Mouse (Mus musculus) neural tube, embryonic 10.5 days (tissue): ENCODE results near the gene 5830473C10Rik.

Experiments used
- DNase-seq: peaks from one replicate; pipeline ENCODE4 v3.0.0-alpha.2; 2017; ENCODE audit warnings: low spot score; ENCODE audit errors: extremely low spot score

Gene 5830473C10Rik

DNA sequence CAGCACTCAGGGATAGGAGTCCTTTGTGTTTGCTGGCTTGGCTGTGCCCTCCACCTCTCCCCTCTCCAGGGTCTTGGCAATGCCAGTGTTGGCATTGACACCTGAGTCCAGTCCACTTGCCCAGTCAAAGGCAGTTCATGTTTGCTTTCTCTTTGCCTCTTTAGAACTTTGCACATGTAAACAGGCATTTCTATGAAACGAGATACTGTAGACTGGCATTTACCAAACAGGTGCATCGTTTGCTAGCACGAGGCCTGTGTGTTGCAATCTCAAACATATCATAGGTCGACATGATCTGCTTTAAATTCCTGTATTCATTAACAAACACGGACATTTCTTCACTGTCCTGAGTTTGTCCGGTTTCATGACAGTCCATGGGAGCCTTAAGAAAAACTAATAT is at the start of gene 5830473C10Rik:
Gene 5830473C10Rik, plus strand, starts transcription at position 365 of the 400 bp plus-strand sequence.
- DNase-seq = no peak

DNA sequence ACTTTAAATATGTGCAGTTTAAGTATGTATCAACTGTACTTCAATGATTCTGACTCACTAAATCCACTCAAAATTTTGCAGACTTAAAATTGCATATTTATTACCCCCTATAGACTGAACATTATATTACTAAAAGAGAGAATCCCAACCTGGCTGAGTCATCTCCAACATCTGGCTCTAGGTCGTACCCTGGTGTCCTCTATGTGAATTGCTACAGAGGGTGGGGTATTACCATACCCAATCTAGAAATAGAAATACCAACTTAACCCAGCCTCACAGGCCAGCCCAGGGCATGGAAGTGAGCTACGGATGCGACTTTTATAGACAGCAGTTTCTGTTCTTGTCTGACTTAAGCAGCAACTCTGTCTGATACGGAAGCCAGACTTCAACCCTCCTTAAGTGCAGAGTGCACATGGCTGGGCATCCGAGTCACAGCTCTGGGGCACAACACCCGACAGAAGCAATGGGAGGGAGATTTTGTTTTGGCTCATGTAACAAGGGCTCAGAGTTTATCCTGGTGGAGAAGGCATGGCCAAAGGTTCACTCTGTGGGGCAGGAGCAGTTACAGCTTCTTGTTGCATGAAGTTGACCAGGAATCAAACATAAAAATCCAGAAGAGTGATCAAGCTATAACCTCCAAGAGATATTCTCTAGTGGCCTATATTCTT is 48.5 kb upstream of the 5830473C10Rik start:
- DNase-seq = no peak

DNA sequence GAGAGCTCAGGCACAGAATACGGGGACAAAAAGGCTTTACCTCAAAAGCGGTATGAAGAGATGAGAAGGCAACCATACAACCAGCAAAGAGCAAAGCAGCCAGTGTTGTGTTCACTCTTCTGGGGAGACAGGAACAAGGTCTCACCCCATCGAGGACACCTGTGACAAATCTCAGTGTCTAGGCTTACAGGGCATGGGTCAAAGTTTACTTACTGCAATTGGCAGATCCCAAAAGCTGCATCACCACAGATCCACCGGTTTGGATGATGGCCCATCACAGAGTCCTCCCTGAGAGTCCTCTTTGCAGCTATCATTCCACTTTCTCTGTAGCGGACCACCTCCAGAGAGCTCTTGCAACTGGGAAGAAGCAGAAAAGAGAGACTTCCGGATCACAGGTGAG is 45.3 kb upstream of the 5830473C10Rik start:
- no peak for DNase-seq

DNA sequence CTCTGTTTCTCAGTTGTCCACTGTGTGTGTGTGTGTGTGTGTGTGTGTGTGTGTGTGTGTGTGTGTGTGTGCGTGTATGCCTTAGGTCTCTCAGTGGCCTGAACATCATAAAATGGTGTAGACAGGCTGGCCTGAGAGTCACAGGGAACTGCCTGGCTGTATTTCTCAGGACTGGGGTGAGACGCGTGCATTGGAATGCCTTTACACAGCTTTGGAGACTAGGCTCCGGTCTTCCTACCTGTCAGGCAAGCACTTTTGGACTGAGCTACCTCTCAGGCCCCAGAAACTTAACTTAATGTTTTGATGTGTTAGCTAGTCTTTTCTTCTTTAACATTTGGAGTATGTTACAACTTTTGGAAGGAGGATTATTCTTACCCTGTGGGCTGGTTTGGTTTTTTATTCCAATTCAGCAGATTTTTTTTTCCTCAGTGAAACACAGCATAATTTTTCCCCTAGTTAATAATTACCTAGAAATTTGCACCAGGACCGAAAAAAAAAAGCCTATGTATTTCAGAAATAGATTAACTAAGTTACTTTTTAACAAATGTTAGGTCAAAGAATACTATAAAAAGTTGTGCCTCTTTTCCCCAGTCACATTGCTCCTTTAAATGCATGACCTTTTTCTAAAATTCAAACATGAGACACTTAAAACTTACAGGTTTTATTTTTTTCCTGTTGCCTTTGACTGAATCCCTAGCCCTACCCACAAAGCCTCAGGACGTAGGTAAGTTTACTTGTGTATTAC is 42.4 kb upstream of the 5830473C10Rik start, which contains the start of gene Afm:
Gene Afm, plus strand, starts transcription at position 577 of the 745 bp plus-strand sequence.
- DNase-seq = no peak

DNA sequence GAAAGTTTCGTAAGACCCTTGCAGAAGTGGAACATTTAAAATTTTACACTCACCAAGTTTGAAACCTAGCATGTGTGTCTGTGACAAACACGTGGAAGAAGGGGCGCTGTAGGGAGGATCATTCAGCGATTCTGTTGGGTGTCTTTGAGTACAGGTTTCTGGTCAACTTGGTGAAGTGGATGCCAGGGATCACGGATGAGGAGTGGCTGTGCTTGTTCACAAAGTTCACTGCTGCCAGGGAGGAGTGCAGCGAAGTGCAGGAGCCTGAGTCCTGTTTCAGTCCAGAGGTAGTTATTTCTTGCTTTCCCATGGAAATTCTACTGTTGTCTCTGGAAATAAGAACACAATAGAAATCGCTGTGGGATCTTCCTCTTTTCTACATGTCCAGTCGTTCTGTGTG is 9.7 kb upstream of the 5830473C10Rik start:
- no peak for DNase-seq

DNA sequence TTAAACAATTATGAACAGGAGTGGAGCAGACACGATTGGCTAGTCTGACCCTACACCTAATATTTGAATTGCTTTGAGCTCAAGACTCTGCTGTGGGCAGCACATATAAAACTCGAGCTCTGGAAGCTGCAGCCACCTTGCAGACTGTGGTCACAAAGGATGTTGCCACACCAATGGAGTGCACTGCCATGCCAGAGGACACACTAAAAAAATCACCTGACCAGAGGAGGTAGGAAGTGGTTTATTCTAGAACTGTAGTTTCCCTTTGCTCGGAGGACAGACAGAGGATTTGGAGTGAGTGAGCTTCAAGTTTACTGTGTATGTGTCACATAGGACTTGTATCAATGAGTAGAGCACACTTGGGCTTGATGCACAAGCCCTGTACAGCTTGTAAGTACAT is 4.9 kb upstream of the 5830473C10Rik start:
- no peak for DNase-seq

DNA sequence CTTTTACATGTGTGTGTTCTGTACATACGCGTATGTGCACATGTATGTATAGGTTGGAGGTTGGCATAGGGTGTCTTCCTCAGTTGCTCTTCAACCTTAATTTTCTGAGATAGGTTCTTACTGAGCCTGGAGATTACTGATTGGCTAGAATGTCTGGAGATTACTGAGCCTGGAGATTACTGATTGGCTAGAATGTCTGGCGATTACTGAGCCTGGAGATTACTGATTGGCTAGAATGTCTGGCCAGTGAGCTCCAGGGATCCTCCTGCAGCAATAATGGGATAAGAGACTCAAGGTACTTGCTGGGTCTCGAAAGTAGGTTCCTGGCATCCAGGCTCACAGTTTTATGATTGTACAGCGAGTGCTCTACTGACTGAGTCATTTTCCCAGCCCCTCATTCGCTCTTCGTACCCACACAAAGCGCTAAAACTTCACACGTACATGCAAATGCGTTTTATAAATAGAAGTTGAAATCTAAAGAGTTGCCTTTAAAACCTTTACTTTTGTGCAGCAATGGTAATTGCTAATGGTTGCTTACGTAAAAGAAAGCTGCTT is 891 bp downstream of the 5830473C10Rik start:
- no peak for DNase-seq

DNA sequence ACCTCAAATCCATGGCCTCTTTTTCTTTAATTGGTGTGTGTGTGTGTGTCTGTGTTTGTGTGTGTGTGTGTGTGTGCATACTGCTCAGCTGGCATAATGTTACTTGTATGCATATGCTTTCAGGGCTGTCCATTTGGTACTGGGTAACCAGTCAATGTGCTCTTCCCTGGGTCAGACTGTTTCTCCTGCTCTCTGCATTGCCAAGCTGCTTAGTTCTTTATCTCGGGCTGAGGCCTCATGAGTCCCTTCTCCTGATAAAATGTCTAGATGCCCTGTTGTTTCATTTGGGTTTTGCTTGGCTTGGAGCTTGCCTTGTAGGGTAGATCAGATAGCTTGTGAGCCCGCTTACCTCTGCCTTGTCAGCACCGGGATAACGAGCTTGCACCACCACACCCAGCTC is 2.0 kb downstream of the 5830473C10Rik start:
- no peak for DNase-seq

DNA sequence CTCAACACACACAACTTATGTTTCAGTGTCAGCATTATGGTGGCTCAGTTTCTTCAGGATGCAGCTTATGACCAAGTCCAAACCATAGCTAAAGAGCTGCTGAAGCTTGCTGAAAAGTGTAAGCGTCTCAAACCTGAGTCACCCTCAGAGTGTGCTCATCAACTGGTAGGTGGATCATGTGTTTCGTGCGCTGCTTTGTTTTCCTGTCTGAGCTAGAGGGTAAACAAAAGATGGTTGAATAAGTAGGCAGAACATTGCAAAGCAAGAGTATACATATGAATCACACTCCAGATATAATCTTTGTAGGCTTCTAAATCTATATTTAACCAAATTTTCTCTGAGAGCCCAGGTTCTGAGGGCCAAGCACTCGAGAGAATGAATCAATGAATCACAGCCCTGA is 3.3 kb downstream of the 5830473C10Rik start:
- DNase-seq = no peak

DNA sequence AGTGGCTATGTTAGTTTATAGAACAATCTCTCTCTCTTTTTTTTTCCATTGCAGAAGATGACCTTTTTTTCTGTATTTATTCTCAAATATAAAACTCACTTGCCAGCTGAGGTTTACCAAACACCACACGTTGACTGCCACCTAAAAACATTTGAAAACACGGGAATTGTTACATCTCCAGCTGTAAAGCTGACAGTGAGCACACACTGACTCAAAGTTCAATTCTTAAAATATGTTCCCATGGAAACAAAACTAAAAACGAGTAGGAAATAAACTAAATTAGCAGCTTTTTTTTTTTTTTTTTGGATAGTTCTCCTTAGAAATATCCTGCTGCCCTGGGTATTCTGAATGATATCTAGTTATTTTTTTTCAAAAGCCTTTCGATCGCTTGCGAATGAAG is 4.3 kb downstream of the 5830473C10Rik start:
- no peak for DNase-seq

DNA sequence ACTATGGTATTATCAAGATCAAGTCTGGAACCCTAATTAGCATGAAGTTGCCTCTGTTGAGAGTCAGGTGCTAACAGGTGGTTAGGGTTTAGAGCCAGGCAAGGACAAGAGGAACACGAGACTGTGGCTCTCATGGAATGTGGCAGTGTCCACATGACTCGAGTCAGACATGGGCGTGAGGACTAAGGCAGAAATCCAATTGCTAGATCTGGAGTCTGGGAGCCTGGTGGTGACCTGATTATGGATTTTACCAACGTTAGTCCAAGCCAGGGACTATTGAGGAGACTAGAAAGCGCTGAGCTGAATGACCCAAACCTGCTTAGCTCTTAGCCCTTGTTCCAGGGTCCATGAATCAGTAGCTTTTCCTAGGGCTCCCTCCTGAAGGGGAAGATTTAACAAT is 6.9 kb downstream of the 5830473C10Rik start:
- no peak for DNase-seq

DNA sequence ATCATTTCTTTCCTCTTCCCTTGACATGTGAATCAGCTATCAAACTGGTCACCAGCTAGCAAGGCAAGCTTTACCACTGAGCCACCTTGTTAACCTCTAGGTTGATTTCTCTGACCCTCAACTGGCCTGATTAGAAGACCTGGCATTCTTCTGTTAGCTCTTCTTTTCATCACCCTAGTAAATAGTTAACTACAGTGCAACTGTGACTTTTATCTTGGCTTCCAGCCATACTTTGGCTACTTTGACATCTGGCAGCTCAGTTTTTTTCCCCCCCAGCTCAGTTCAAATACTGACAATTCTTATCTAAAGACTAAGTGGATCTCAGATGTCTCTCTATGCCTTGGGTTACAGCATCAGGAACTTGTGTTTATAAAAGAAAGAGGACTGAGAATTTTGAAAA is 7.4 kb downstream of the 5830473C10Rik start:
- no peak for DNase-seq

DNA sequence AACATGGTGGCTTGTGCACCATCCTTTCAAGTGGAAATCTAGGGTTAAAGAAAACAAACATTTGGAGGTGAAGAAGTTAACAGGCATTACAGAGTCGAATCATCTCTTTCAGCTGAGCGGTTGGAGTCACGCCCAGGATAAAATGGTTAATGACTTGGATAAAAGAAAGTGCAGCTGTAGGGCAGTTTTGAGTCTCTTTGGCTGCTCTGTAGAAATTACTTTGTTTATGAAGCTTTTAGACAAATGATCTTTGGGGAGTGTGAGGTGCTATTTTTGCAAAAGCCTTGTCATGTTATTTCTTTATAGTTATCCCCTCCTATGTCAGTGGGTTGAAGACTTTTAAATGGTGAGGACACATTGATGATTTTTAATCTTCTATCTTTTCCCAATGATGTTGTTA is 10.3 kb downstream of the 5830473C10Rik start:
- DNase-seq = no peak

DNA sequence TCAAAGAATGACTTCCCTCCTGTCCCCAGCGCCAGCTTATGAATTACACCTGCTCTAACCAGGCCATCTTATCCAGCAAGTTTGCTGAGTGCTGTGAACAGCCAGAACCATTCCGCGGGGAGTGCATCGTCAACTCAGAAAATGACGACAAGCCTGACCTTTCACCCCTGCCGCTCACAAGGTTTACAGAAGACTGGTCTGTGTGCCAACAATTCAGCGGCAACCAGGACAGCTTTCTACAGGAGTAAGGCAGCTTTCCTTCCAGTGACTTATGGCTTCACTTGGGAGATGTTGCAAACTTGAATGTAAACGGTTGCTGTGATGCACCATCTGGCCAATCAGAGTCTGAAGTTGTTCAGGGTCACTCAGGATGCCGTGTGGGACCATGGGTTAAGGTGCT is 16.8 kb downstream of the 5830473C10Rik start:
- DNase-seq = no peak

DNA sequence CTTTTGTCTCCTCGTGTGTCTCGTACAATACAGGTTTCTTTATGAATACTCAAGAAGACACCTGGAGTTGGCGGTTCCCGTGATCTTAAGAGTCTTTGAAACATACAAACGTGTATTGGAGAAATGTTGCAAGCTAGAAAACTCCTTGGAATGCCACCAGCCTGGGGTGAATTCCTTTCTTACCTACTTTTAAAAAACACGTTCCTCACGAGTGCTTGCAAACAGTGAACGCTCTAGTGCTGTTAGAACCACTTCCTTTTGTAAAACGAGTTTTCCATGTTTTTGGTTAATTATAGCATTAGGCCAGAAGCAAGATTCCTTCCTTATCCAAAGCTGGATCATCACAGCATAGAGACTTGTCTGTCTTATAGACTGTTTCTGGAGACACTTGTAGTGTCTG is 18.6 kb downstream of the 5830473C10Rik start:
- no peak for DNase-seq

DNA sequence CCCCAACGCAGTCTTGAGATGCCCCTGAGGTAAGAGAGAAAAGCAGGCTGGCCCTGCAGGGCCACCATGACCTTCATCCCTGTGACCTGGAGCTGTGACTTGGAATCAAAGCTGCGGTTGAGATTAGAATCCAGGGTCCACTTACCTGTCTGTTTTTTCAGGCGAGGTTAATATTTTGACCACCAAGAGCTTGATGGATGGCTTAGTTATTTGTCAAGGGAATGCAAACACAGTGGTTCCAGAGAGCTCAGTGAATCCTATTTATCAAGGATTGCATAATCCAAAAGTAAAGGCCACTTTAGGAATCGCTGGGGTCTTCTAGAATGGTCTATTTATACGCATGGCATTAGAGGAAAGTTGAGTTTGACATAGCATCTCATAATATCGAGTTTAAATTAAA is 21.3 kb downstream of the 5830473C10Rik start:
- DNase-seq = no peak

DNA sequence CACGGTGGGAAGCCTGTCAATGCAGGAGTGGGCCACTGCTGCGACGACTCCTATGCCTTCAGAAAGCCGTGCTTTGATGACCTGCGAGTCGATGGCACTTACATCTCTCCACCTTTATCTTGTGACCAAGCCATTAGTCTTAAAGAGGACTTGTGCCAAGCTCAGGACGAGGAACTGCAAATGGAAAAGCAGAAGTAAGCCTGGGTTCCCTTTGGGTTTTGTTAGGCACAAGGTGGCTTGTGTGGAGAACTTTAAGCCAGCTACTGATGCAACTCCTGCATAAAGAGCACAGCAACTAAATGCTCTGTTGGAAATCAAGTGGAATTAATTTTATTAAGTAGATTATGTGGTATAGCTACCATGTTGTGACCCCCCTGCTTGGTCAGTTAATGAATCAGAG is 23.9 kb downstream of the 5830473C10Rik start:
- no peak for DNase-seq

DNA sequence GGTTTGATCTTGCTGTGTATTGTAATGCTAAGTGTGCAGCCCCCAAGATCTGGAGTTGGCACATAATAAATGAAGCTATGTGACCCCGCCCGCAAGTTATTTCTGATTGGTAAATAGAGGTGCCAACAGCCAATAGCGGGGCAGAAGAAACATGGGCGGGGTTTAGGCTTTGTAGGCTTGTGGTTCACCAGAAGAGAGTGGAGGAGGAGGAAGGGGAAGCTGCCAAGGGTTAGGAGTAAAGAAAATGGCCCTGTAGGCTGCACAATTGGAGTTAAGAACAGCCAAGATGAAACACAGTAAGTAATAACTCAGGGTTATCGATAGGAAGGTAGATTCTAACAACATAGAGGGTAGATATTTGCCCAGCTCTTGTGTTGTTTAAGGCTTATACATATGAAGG is 25.6 kb downstream of the 5830473C10Rik start:
- DNase-seq = no peak

DNA sequence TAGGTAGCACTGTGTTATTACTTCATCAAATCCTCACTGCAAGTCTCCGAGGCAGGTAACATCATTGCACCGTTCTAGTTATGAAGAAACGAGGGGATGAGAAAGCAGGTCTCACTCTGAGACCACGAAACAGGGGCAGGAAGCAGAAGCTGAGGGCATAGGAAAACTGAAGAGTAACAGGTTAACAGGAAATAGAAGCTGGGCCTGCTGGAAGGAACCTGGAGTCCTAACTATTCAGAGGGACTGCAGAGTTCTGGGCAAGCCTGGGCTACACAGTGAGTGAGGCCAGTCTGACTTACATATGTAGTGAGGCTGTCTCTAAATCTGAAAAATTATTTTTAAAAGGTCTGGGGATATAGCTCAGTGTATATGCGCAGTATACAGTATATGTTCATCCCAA is 27.2 kb downstream of the 5830473C10Rik start:
- no peak for DNase-seq

DNA sequence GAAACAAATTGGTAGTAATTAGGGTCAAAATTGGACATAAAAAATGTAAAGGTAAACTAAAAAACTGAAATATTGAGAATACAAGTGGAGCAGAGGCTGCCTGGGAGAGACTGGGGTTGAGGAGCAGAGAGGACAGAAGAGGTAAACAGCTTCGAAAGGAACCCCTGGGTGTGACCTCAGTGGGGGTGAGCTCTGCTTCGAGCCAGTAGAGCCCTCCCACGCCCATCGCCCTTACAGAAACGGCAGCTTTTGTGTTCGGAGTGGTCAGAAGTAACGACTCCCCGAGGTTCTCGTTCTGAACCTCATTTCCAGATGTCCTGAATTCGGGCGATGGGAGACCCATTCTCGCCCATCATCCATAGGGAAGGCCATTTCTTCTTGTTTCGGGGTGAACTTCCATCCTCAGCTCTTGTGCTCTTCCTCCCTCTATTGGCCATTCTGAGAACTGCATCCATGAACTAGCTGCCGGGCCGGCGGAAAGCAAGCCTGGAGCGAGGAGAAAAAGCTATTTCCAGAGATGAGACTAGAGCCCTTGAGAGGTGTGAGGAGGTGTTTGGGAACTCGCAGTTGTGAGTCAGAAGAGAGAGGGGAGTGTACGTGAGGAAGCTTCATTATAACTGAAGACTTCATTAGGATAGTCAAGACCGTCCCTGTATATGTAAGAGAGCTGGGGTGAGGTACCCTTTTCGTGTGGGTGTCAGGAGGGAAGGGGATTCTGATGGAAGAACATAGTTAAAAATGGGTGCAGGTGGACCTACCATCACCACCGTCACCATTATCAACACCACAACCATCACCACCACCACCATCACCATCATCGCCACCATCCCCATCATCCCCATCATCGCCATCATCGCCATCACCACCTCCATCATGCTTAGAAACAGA is 28.0 kb downstream of the 5830473C10Rik start:
- DNase-seq = peak; percentile 73

DNA sequence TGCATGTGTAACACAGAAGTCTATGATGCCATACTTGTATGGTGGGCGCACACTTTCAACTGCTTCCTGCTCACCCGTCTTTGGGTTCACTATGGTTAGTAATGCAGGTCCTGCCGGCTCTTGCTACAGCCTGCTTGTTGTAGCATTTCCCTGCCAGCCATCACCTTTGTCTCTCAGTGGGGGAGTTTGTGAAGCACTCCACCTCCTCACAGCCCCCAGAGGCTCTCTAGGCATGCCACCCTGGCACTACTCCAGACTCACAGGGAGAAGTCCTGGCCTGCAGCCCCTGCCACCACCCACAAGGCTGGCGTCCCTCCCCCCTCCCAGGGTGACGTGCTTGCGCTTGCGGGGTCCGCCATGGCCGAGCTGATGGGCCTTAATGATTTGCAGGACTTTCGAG is 29.8 kb downstream of the 5830473C10Rik start:
- DNase-seq = no peak

DNA sequence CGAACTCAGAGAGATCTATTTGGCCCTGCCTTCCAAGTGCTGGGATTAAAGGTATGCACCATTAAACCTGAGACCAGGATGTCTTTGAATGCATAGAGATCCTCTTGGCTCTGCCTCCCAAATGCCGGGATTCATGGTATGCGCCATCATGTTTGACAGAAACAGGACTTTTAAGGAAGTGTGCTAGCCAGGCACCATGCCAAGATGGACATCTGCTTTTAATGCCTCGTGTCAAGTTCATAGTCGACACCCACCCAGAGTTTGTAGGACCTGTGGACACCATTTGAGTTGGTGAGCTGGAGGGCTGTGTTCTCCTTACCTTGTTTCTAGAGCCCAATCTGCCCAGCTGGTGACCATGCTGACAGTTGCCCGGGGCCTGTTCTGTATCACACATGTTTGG is 31.0 kb downstream of the 5830473C10Rik start:
- no peak for DNase-seq
